Mouse (Mus musculus): ENCODE results near the gene B3galt6. TPM values are rescaled to one million over a fixed set of nuclear protein-coding genes. Genes with fewer than 3 reads are reported as not detected.

Gene B3galt6
- total RNA-seq, 2 experiments from 2014 or later, result 9.3 to 10.3 TPM

Other genes starting within 250 kb of the B3galt6 start
- 10 to 100 TPM; 50.6 to 50.9 TPM for gene Atad3a, start 231.6 kb downstream of the B3galt6 start, total RNA-seq (2021)
- 10 to 100 TPM; 10.4 to 11.9 TPM for gene Vwa1, start 218.0 kb downstream of the B3galt6 start, total RNA-seq (2021)
- 10 to 100 TPM; 25.6 to 30.8 TPM for gene Tmem88b, start 206.8 kb downstream of the B3galt6 start, total RNA-seq (2021)
- not detected for gene Ankrd65, start 202.2 kb downstream of the B3galt6 start, total RNA-seq (2021)
- gene Mrpl20, start 189.8 kb downstream of the B3galt6 start, total RNA-seq (2021), result 10 to 100 TPM; 74.7 to 91.6 TPM
- gene Ccnl2, start 180.2 kb downstream of the B3galt6 start, total RNA-seq (2021), result 10 to 100 TPM; 70.4 to 79.3 TPM
- 100 to 1,000 TPM in 1 of 2 experiments, 10 to 100 TPM in 1; 97.4 to 106 TPM for gene Aurkaip1, start 161.4 kb downstream of the B3galt6 start, total RNA-seq (2021)
- gene Mxra8, start 153.0 kb downstream of the B3galt6 start, total RNA-seq (2021), result 1 to 10 TPM; 5.6 to 6.9 TPM
- 10 to 100 TPM; 85.4 to 86.9 TPM for gene Dvl1, start 145.2 kb downstream of the B3galt6 start, total RNA-seq (2021)
- gene Tas1r3, start 129.3 kb downstream of the B3galt6 start, total RNA-seq (2021), result under 1 TPM; 0.30 to 0.35 TPM
- gene Cptp, start 123.2 kb downstream of the B3galt6 start, total RNA-seq (2021), result 10 to 100 TPM; 31.9 to 33.2 TPM
- 10 to 100 TPM; 29.0 to 33.8 TPM for gene Ints11, start 123.1 kb downstream of the B3galt6 start, total RNA-seq (2021)
- gene Pusl1, start 100.9 kb downstream of the B3galt6 start, total RNA-seq (2021), result 10 to 100 TPM; 45.8 to 54.9 TPM
- 100 to 1,000 TPM; 105 to 120 TPM for gene Acap3, start 100.8 kb downstream of the B3galt6 start, total RNA-seq (2021)
- gene Ube2j2, start 48.8 kb downstream of the B3galt6 start, total RNA-seq (2021), result 10 to 100 TPM; 68.2 to 70.8 TPM
- 10 to 100 TPM; 15.7 to 16.8 TPM for gene C1qtnf12, start 30.3 kb downstream of the B3galt6 start, total RNA-seq (2021)
- gene Sdf4, start 223 bp upstream of the B3galt6 start, total RNA-seq (2021), result 100 to 1,000 TPM; 202 to 203 TPM
- 1 to 10 TPM in 1 of 2 experiments, under 1 TPM in 1; 0.94 to 1.4 TPM for gene Tnfrsf4, start 21.2 kb upstream of the B3galt6 start, total RNA-seq (2021)
- not detected for gene Tnfrsf18, start 33.5 kb upstream of the B3galt6 start, total RNA-seq (2021)
- gene Ttll10, start 66.8 kb upstream of the B3galt6 start, total RNA-seq (2021), result under 1 TPM; 0.33 to 0.35 TPM
- 10 to 100 TPM; 24.9 to 27.2 TPM for gene 9430015G10Rik, start 117.3 kb upstream of the B3galt6 start, total RNA-seq (2021)
- under 1 TPM; 0.67 to 0.84 TPM for gene Rnf223, start 137.9 kb upstream of the B3galt6 start, total RNA-seq (2021)
- gene Agrn, start 204.8 kb upstream of the B3galt6 start, total RNA-seq (2021), result 100 to 1,000 TPM; 118 to 120 TPM
- under 1 TPM in 1 of 2 experiments, not detected in 1; 0.74 TPM for gene Isg15, start 208.2 kb upstream of the B3galt6 start, total RNA-seq (2021)
- gene AW011738, start 210.7 kb upstream of the B3galt6 start, total RNA-seq (2021), result 1 to 10 TPM; 5.4 to 6.5 TPM
- under 1 TPM; 0.15 to 0.40 TPM for gene Perm1, start 223.2 kb upstream of the B3galt6 start, total RNA-seq (2021)
- gene Plekhn1, start 242.2 kb upstream of the B3galt6 start, total RNA-seq (2021), result 10 to 100 TPM; 37.5 to 38.8 TPM
- 10 to 100 TPM; 69.5 to 71.7 TPM for gene Noc2l, start 243.4 kb upstream of the B3galt6 start, total RNA-seq (2021)

Measured in layer of hippocampus, adult 18-20 months (tissue).